Mouse (Mus musculus) ovary, postnatal 10 days (tissue): Measurements from ENCODE around the gene Cfap43.
A peak's percentile ranks its signal among the peaks of the same experiment; 100 is the strongest.

ENCODE experiments used
- DNase-seq: peaks from one replicate; pipeline ENCODE4 v3.0.0; 2022; ENCODE audit warnings: low spot score

Cfap43 gene

GRCm38 (mm10) chr19:47919126-47919965, at the start of gene Cfap43, which contains the start of gene Itprip:
TSS of gene Cfap43 (minus strand) at chr19:47919287.
TSS of gene Itprip (minus strand) at chr19:47919299.
- DNase-seq = peak; percentile 75

DNA sequence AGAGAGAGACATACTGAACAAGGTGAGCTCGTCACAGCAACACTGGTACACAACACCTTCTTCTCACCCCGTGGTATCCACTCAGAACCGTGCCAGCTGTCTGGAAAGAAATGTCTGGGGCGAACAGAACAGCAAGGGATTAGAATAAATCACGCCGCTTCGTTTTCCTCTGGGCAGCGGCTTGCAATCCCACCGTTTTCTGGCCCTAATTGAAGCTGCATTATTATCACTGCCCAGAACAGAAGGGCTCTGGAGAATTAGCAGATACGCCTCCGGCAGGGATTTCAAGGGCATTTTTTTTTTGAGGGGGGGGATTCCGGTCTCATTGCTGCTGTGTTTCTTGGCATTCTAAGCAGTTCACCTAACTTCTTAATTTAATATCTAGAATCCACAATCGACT, 39.1 kb upstream of the Cfap43 start:
- no peak for DNase-seq

DNA sequence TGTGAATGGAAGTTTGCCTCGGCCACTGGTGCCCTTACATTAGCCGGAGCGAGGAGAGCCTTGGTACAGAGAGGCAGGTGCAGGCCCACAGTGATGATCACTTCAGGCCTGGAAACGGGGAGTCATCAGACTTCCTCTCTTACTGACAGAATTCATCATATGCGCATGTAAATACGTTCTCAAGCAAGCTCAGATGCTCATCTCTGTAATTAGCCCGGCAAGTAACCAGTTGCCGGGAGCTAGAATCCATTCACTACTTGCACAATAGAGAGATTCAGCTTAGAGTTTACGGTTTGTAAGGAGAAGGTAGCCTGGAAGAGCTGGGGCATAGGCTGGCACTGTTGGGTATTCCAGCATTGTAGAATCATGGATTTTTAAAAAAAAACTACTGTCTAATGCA, 34.1 kb upstream of the Cfap43 start:
- no peak for DNase-seq

DNA sequence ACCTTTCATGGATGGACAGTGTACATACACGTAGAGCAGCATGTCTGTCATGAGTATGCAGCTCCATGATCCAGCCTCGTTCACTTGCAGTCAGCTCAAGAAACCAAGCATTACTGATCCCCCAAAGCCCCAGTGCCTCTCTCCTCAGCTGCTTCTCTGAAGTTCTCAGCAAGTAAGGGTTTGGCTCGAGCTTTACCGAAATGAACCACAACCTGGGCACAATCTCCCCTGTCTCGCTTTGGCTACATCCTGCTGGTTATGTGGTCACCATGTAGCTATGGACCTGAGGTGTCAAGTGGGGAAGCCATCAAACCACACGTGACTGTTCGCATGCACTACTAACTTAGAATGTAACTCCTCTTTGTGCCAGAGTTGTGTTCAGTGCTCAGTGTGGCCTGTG, 31.9 kb upstream of the Cfap43 start:
- DNase-seq = no peak

DNA sequence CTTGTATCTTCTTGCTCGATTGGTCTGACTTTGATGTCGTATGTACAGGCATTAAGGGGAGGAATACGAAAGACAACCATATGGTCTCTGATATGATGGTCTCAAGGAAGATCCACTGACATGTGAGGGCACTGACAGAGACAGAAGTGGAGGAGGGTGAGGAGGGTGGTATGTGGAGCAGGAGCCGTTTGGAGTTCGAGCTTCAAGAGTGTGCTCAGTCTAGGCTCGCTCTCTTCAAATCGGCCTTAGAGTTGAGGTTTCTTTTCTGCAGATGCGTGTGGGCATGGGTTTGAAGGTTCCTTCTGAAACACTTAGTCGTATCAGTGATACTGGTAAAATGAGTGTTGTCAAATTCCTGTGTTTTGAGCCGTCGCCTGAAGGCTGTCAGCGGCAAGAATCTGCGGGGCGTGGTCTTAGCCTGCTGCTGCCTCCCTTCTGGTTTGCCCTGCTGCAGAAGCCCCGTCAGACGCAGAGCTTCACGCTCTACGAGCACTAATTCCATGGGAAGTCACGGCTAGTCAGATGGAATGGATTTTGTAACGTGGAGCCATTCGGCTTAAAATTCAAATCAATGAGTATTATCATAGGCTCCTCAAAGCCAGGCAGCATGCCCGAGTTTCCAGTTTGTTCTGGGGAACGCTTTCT, 27.9 kb upstream of the Cfap43 start:
- no peak for DNase-seq

GRCm38 (mm10) chr19:47939361-47939760, 20.3 kb upstream of the Cfap43 start:
- DNase-seq = no peak

DNA sequence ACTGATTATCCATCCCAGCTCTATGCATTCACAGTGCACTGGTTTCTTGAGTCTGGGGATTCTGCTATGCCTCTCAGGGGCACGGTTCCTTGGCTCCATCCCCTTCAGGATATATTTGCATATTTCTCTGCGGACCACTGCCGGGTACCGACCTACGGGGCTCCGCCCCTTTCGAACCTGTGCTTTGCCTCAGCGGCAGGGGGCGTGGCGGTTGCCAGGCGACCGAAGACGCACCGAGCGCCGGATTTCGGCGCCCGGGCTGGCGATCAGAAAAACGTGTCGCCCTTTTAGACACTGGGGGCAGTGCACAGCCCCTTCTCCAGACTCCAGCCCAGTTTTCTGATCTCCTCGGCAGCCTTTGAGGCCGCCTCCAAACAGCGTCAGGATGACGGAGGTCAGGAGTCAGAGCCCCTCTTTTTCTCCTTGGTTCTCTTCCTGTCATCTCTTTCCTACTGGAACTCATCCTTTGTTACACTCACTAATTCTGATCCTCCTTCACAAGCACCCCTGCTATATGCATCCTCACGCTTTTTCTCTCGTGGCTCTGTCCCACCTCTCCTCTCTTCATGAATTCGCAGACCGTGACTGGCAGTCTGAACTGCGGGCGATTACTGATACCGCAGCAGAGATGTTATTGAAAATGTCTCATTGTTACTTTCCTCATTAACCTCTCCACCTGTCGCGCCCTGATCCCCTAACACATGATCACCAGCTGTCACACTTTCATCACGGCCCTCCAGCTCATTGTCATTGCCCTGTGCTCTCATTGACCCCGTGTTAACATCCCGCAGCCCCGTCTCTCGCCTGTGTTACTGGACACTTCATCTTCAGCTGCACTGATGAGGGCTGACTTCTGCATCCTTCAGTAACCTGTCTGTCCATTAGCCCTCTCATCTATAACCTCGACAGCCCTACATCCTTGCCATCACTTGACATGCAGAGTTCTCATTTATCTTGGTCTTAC, 18.6 kb upstream of the Cfap43 start, which contains the start of gene Cfap58:
Cfap58 (plus strand) TSS at position 233 of the 964 bp plus-strand sequence.
- peak; percentile 10 for DNase-seq

GRCm38 (mm10) chr19:47936938-47937337, 17.9 kb upstream of the Cfap43 start:
- DNase-seq = no peak

DNA sequence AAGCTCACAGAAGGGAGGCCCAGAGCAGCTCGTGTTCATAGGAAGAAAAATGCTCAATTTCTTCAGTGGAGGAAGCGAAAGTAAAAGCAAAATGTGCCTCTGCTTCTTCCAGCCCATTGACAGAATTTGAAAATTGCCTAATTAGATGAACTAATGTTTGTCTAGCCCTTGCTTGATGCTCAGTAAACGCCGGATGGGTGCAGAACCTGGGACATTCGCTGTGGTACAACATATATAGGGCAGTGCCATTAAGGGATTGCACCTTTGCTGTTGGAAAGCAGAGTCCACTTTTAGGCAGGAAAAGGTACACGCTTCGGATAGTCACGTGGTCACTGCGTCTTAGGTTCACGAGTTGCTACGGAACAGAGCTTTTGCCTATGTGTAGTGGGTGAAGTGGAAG, 17.4 kb upstream of the Cfap43 start:
- DNase-seq = no peak

DNA sequence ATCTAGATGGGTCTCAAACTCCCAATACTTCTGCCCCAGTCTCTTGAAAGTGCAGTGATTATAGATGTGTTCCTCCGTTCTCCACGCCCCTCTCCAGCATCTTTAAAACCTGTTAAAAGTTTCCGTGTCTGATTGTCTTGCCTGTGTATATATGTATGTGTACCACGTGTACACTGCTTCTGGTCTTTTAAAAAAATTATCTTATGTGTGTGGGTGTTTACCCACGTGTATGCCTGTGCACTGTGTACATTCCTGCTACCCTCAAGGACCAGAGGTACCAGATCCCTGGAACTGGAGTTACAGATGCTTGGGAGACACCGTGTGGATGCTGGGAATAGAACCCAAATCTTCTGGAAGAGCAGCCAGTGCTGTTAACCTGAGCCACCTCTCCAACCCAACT, 16.4 kb upstream of the Cfap43 start:
- no peak for DNase-seq

DNA sequence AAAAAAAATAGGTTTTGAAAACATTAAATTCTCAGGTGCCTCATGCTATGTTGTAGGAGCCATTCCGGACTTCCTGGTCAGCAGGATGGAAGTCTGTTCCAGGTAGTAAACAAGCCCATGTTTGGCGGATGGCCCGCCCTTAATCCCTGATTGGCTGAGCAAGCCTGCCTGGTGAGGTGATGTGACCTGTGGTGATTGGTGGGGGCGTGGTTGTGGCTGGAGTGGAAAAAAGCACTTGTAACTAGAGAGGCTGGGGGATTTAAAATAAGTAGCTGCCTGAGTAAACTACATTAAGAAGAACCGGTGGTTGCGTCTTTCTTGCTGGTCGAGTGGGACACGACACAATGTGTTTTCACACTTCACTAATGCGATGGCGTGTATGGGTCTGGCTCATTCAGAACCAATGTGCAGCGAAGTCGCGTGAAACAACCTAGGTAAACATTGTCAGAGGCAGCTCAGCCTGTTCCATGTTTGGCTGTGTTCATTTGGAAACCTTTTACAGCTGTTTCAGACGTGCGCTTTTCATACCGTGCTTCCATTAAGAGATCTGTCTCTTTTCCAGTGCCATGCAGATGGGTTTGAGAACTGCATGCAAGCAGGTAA, 15.7 kb upstream of the Cfap43 start:
- DNase-seq = no peak

DNA sequence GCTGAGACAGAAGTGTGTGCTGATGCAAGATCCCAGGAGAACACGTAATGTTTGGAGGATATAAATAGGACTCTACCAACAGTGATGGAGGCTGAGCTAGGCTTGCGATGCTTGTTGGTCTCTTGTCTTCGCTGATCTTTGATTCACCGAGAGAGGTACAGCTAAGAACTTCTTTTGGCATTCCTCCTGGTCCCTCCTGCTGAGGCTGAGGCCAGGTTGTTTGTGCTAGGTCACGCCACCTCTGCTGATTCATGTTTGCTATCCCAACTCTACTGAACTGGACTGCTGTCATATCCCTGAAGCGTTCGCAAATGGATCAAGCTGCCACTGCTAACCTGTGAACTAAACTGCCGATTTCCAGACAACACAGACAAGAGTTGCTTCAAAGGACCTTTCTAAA, 15.1 kb upstream of the Cfap43 start:
- DNase-seq = no peak

DNA sequence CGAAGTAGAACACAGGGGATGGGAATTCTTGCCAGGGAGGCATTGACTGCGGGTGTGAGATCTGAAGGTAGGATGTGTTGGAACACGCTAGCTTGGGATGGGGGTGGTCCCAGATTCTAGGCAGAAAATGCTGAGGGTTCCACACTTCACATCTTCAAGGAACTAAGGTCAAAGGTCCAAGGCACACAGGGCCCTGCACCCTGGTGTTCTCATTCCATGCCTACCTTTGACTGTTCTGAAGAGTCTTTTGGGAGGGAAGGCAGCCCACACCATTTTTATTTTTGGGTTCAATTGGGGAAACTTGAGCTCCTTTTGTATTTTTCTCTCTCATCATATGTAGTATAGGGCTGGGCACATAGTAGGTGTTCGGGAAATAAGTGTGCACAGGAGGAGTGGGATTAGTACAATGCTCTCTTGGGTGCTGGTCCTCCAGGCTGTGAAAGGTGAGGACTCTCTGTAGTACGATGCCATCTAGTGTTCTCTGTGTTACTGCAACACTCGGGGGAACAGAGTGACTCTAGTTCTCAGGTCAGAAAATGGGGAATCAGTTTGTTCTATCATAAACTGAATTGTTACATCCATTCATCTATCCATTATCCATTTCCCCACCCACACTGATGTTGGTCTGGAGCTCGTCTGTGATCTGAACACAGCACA, 13.0 kb upstream of the Cfap43 start:
- no peak for DNase-seq

DNA sequence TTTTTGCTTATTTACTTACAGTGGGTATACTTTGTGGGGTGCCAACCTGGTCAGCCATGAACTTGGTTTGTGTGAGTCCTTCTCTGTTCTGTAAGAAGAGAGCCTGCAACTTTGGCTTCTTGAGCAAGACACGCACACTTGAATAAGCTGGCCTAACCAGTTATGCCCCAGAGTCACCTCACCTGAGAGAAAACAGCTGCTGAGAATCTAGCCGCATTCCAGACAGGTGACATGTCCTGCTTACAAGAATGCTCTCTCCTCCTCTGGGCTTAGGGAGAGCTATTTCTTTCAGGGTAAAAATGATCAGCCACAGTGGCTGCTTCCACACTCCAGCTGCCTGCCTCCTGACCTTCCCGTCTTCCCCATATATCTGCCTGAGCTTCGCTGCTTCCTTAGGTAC, 10.0 kb upstream of the Cfap43 start:
- no peak for DNase-seq

GRCm38 (mm10) chr19:47927032-47927431, 7.9 kb upstream of the Cfap43 start:
- DNase-seq = no peak

DNA sequence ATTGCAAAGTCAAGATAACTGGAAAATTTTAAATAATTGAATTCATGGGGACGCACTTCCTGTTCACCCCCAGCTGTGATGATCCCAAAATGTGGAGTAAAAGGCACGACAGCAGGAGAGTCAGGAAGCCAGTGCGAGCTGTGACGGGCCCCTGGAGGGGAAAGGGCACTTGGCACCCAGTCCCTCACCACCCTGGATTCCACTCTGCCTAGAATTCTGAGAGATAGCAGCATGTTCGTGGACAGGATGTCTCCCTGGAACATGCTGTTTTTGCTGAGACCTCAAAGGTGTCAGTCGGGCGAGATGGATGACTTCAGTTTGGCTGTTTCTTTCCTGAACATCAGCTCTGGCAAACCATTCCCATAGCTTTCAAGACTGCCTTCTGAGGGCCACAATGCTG, 6.7 kb upstream of the Cfap43 start:
- no peak for DNase-seq

- DNase-seq = no peak
Measured at GRCm38 (mm10) chr19:47919966-47920375, 884 bp upstream of the Cfap43 start.

DNA sequence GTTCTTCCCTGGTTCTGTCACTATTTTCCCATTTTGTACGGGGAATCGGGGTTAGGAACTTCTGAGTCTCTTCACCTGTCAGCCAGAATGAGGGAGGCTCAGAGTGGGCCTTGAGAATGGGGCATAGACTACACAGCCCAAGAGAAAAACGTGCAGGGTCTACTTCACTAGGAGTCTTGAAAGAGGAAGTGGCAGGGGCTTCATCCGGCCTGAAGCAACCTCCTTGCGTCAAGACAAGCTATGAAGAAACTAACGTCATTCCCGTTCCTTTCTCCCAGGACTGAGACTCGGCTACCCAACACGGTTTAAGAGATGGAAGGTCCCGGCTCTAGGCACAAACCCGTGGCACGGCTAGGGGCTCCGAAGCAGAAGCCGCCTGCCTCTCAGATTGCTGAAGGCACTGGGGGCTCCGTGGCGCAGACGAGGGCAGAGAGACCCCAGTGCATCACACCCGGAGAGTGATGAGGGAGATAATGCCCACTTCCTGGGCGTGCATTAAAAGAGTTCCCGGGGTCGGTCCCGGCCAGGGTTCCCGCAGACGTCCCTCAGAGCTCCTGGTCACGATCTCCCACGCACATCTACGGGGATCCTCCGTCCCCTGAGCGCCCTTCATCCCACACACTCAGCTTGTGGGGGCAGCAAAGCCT, 509 bp downstream of the Cfap43 start:
- no peak for DNase-seq

DNA sequence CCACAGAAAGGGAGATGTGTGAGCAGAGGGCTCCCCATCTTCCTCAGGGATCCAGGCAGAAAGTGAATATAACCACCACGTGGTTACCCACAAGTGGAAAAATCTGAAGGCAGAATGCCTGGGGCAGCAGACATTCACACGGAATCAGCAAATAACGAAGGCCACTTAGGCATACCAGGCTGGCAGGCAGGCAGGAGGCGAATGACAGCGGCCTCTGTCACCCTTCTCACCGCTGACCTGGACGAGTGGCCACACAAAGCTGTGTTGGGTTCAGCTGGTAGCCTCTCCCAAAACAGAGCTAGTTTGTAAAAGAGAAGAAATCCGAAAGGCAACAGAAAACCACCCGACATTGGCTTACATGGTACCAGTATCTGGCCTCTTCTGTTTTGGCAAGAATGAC, 1.1 kb downstream of the Cfap43 start:
- no peak for DNase-seq

DNA sequence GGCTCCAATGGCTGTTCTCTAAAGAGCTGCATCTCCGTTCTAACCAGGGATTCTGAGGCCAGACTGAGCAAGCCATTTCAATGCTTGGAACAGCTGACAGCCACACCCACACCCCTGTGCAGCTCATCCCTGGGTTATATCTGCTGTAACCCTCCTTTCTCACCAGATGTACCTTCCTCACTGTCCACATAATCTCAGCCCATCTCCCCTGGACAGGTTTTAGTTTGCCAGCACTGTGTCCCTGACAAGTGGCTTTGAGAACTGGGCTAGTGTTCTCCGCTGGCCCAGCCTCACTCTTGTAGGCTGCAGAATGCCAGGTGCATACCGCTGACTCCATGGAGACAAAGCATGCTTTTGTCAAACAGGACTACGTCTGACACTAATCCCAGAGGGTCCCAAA, 1.7 kb downstream of the Cfap43 start:
- DNase-seq = no peak

- no peak for DNase-seq
Measured at GRCm38 (mm10) chr19:47915251-47915650, 3.8 kb downstream of the Cfap43 start.
